Comparison of ENCODE assay signal across 22 mouse cellular contexts in the genomic region with DNA sequence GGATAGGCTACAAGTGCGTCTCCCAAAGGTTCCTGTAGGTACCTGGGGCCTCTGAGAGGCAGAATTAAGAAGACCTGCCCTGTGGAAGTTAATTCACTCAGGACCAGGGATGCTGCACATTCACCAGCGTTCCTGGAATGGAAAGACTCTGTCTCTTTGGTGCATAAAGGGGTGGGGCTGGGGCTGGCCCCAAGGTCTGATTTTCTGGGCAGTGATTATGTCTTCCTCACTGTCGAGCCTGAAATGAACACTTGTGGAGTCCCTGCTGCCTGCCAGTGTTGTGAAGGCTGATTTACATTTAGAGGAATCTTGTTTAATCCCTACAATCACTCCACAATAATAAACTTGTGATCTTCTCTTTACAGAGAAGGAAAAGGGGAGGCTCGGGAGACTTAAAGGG. TPM values are rescaled to one million over a fixed set of nuclear protein-coding genes. Genes with fewer than 3 reads are reported as not detected.
"Had no signal": no experiment of that assay in that cellular context is flagged by ENCODE, and none has a peak within 500 bp of the region (broad histone marks: within the 10 kb centered on the region; RNA-seq: fewer than 3 reads in every experiment).

No protein-coding gene starts in this region.

- DNase-seq: gastrocnemius, postnatal 14 days; gastrocnemius, postnatal 36 days; heart, adult 18-20 months; heart, postnatal 10 days; heart, postnatal 36 days; kidney, adult 11 months; kidney, adult 2 months; kidney, postnatal 10 days; kidney, postnatal 25 days; kidney, postnatal 4 days had no signal

- H3K9ac ChIP-seq: heart, embryonic 12.5 days; hindbrain, embryonic 13.5 days; hindbrain, embryonic 15.5 days; limb, embryonic 13.5 days; limb, embryonic 15.5 days; liver, embryonic 12.5 days; liver, embryonic 14.5 days had no signal

- H3K27ac ChIP-seq: hindbrain, embryonic 13.5 days; hindbrain, embryonic 15.5 days; hindbrain, postnatal 0 days; layer of hippocampus, adult 2 months; left cerebral cortex, adult 2 months; limb, embryonic 13.5 days; limb, embryonic 15.5 days; liver, embryonic 12.5 days; liver, embryonic 14.5 days had no signal

- H3K4me3 ChIP-seq: heart, embryonic 12.5 days; hindbrain, embryonic 13.5 days; hindbrain, embryonic 15.5 days; layer of hippocampus, adult 2 months; left cerebral cortex, adult 2 months; limb, embryonic 13.5 days; limb, embryonic 15.5 days; liver, embryonic 12.5 days had no signal

- H3K9me3 ChIP-seq: heart, embryonic 12.5 days; hindbrain, embryonic 13.5 days; hindbrain, embryonic 15.5 days; limb, embryonic 13.5 days; limb, embryonic 15.5 days; liver, embryonic 12.5 days had no signal

- H3K4me2 ChIP-seq: heart, embryonic 12.5 days; hindbrain, embryonic 13.5 days; hindbrain, embryonic 15.5 days; limb, embryonic 13.5 days; limb, embryonic 15.5 days; liver, embryonic 12.5 days had no signal

- H3K4me1 ChIP-seq: liver, embryonic 12.5 days had no signal

- H3K27me3 ChIP-seq: hindbrain, embryonic 15.5 days had no signal

- H3K36me3 ChIP-seq: heart, embryonic 12.5 days; hindbrain, embryonic 13.5 days; hindbrain, embryonic 15.5 days; limb, embryonic 13.5 days; limb, embryonic 15.5 days; liver, embryonic 12.5 days had no signal

- ATAC-seq: hindbrain, postnatal 0 days; intestine, embryonic 16.5 days; liver, embryonic 12.5 days had no signal

RNA-seq across cellular contexts. Expression of gene Cyp1b1, which starts 18.2 kb away (rescaled TPM):
- total RNA-seq: hematopoietic stem cell, adult 5-6 weeks had no signal
